ENCODE assay signal across 8 mouse cellular contexts in the genomic region with DNA sequence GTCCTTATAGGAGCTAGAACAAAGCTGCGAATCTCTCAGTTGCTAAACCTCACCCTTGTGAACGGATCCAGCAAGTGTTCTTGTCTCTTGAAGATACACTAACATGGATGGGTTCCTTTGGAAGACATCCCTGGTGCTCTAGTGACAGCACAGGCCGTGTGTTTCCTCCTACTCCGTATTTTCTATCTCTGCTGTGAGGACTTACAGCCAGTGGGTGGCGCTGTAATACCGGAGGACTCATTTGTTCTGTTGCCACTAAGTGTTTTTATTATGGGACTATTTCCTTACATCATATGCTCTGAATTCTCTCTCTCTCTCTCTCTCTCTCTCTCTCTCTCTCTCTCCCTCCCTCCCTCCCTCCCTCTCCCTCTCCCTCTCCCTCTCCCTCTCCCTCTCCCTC. TPM values are rescaled to one million over a fixed set of nuclear protein-coding genes. Genes with fewer than 3 reads are reported as not detected.
DNase-seq lines count a peak whose midpoint lies in the region; ATAC-seq and TF ChIP-seq lines count a peak whose summit lies in the region.

No protein-coding gene starts in this region.

- TF ChIP-seq CTCF in testis, adult 2 months (IDR thresholded peaks at IDR 0.05; ENCODE audit: control insufficient read depth, insufficient read depth, insufficient replicate concordance, low read depth, low read length) = peak; percentile 23; the same call in 1 of the 2 replicates

- H3K9ac ChIP-seq in forebrain, embryonic 15.5 days (replicated peaks) = no peak overlapping the region
- no peak overlapping the region; the same call in 1 of the 2 replicates for H3K9ac ChIP-seq in hindbrain, embryonic 14.5 days
- H3K9ac ChIP-seq in midbrain, embryonic 14.5 days (replicated peaks; ENCODE audit: low read length) = no peak overlapping the region

- WGBS in forebrain, embryonic 15.5 days = 22% methylated on average over 6 of the region's 6 CpGs
- WGBS in hindbrain, embryonic 14.5 days = 24% methylated on average over 6 of the region's 6 CpGs
- 17% methylated on average over 6 of the region's 6 CpGs for WGBS in midbrain, embryonic 14.5 days

- ATAC-seq in forebrain, embryonic 15.5 days (replicated peaks) = peak; percentile 64
- peak; percentile 72 for ATAC-seq in hindbrain, embryonic 14.5 days (ENCODE audit: low FRiP score)
- peak; percentile 68; the same call in 1 of the 2 replicates for ATAC-seq in midbrain, embryonic 14.5 days (ENCODE audit: low FRiP score, low TSS enrichment)

- H3K4me2 ChIP-seq in forebrain, embryonic 15.5 days (replicated peaks) = no peak overlapping the region
- no peak overlapping the region for H3K4me2 ChIP-seq in hindbrain, embryonic 14.5 days (replicated peaks)
- H3K4me2 ChIP-seq in midbrain, embryonic 14.5 days (ENCODE audit: low read length) = no peak overlapping the region

- H3K36me3 ChIP-seq in forebrain, embryonic 15.5 days = no peaks in the 10 kb centered on the region
- H3K36me3 ChIP-seq in hindbrain, embryonic 14.5 days (replicated peaks; ENCODE audit: control insufficient read depth, insufficient read depth) = no peaks in the 10 kb centered on the region
- H3K36me3 ChIP-seq in midbrain, embryonic 14.5 days (ENCODE audit: control insufficient read depth, insufficient read depth, low read length) = no peaks in the 10 kb centered on the region
- H3K36me3 ChIP-seq in testis, adult 2 months (ENCODE audit: control insufficient read depth, insufficient read depth, low read length) = no peaks in the 10 kb centered on the region

- H3K4me1 ChIP-seq in forebrain, embryonic 15.5 days = no peaks in the 10 kb centered on the region
- H3K4me1 ChIP-seq in hindbrain, embryonic 14.5 days (replicated peaks; ENCODE audit: control insufficient read depth, insufficient read depth, low read length) = no peaks in the 10 kb centered on the region
- no peaks in the 10 kb centered on the region for H3K4me1 ChIP-seq in midbrain, embryonic 14.5 days (ENCODE audit: control insufficient read depth, insufficient read depth, low read length)
- H3K4me1 ChIP-seq in testis, adult 2 months (ENCODE audit: control insufficient read depth, insufficient read depth, low read length) = peaks cover 4% of the 10 kb centered on the region

- H3K27ac ChIP-seq in forebrain, embryonic 15.5 days (replicated peaks) = no peak overlapping the region
- no peak overlapping the region for H3K27ac ChIP-seq in hindbrain, embryonic 14.5 days
- no peak overlapping the region for H3K27ac ChIP-seq in midbrain, embryonic 14.5 days (replicated peaks; ENCODE audit: low read depth, low read length)
- H3K27ac ChIP-seq in testis, adult 2 months (ENCODE audit: control insufficient read depth, insufficient read depth, low read depth, low read length) = no peak overlapping the region

- no peaks in the 10 kb centered on the region for H3K27me3 ChIP-seq in forebrain, embryonic 15.5 days
- H3K27me3 ChIP-seq in hindbrain, embryonic 14.5 days (ENCODE audit: control insufficient read depth, insufficient read depth, low read length) = no peaks in the 10 kb centered on the region
- no peaks in the 10 kb centered on the region for H3K27me3 ChIP-seq in midbrain, embryonic 14.5 days (ENCODE audit: control insufficient read depth, insufficient read depth, low read length)
- no peaks in the 10 kb centered on the region for H3K27me3 ChIP-seq in testis, adult 2 months (ENCODE audit: control insufficient read depth, insufficient read depth, low read length)

- DNase-seq in kidney, adult 18-20 months = peak; percentile 59
- DNase-seq in kidney, adult 11 months = no peak
- peak; percentile 22 for DNase-seq in c-Kit-positive CD71-positive TER-119-positive erythroid progenitor cells, embryonic 14.5 days (ENCODE audit: low spot score)
- peak; percentile 86 for DNase-seq in hindbrain, embryonic 14.5 days (ENCODE audit: low spot score)
- peak; percentile 67 to 75 for DNase-seq in left cerebral cortex, adult 8-10 months (ENCODE audit: low spot score in 2 of 2)
- DNase-seq in midbrain, embryonic 14.5 days = peak; percentile 89

- no peaks in the 10 kb centered on the region for H3K9me3 ChIP-seq in forebrain, embryonic 15.5 days
- no peaks in the 10 kb centered on the region for H3K9me3 ChIP-seq in hindbrain, embryonic 14.5 days (ENCODE audit: control insufficient read depth, low read length)
- H3K9me3 ChIP-seq in midbrain, embryonic 14.5 days (ENCODE audit: control insufficient read depth, low read length) = no peaks in the 10 kb centered on the region

- no peak overlapping the region for H3K4me3 ChIP-seq in forebrain, embryonic 15.5 days
- no peak overlapping the region for H3K4me3 ChIP-seq in hindbrain, embryonic 14.5 days (replicated peaks; ENCODE audit: low read length)
- H3K4me3 ChIP-seq in midbrain, embryonic 14.5 days (replicated peaks; ENCODE audit: low read depth, low read length) = no peak overlapping the region
- no peak overlapping the region for H3K4me3 ChIP-seq in testis, adult 2 months (ENCODE audit: control insufficient read depth, low read depth, low read length)

- TF ChIP-seq POLR2A in testis, adult 2 months (IDR thresholded peaks at IDR 0.05; ENCODE audit: control insufficient read depth, low read depth, low read length) = no peak

RNA-seq across cellular contexts. Expression of a gene that starts 44.9 kb away (rescaled TPM):
- 3.2 and 3.8 TPM in 2 replicates for polyA plus RNA-seq in forebrain, embryonic 15.5 days (2015; fragmentation: Nextera tagmentation; extraction: Ambion mirVana)
- 4.8 and 6.0 TPM in 2 replicates for polyA plus RNA-seq in hindbrain, embryonic 14.5 days (2014; fragmentation: Nextera tagmentation; extraction: Ambion mirVana)
- total RNA-seq in left cerebral cortex, adult 8-10 months (2022) = 1 to 10 TPM in 3 of 4 experiments, under 1 TPM in 1; 0.48 to 3.6 (median 1.5) TPM
- polyA plus RNA-seq in midbrain, embryonic 14.5 days (2014; fragmentation: Nextera tagmentation; extraction: Ambion mirVana) = 4.0 and 5.6 TPM in 2 replicates
- 0.58 and 0.66 TPM in 2 replicates for polyA plus RNA-seq in testis, adult 2 months (2012; rRNA removed)
